Mouse (Mus musculus) limb, embryonic 12.5 days (tissue): ENCODE measurements around the gene Ypel2. TPM values are rescaled to one million over a fixed set of nuclear protein-coding genes. Genes with fewer than 3 reads are reported as not detected.
"Not testable (repeated sequence)": the region's sequence is repeated elsewhere in the genome, so short reads cannot be mapped to it uniquely, and the experiment has no call there.

ENCODE experiments used
- ATAC-seq: fragments of 200-750 bp; cut with Nextera tagmentation; 2 replicates; pipeline ENCODE4 v1.8.0; 2017; ENCODE audit warnings: low read depth, moderate TSS enrichment; ENCODE audit not compliant: insufficient number of reproducible peaks, insufficient read depth, low FRiP score, low TSS enrichment
- H3K27ac ChIP-seq: fragments of 300-500 bp; sonication (generic); 2 replicates; pipeline ENCODE4 v1.5.1; 2016; ENCODE audit warnings: mild to moderate bottlenecking, moderate library complexity
- H3K27me3 ChIP-seq: fragments of 300-500 bp; sonication (generic); 2 replicates; pipeline ENCODE4 v1.6.1; 2016; ENCODE audit warnings: mild to moderate bottlenecking, moderate library complexity
- H3K36me3 ChIP-seq: fragments of 300-500 bp; sonication (generic); 2 replicates; pipeline ENCODE4 v1.6.1; 2016; ENCODE audit warnings: mild to moderate bottlenecking, moderate library complexity
- H3K4me1 ChIP-seq: fragments of 300-500 bp; sonication (generic); replicated peaks from 2 replicates; pipeline ENCODE4 v1.6.1; 2016
- H3K4me2 ChIP-seq: fragments of 300-500 bp; sonication (generic); 2 replicates; pipeline ENCODE4 v1.6.1; 2016; ENCODE audit warnings: mild to moderate bottlenecking, moderate library complexity
- H3K4me3 ChIP-seq: fragments of 300-500 bp; sonication (generic); replicated peaks from 2 replicates; pipeline ENCODE4 v1.5.1; 2016; ENCODE audit warnings: mild to moderate bottlenecking
- H3K9ac ChIP-seq: fragments of 300-500 bp; sonication (generic); replicated peaks from 2 replicates; pipeline ENCODE4 v1.6.1; 2016; ENCODE audit warnings: mild to moderate bottlenecking, moderate library complexity
- H3K9me3 ChIP-seq: fragments of 300-500 bp; sonication (generic); 2 replicates; pipeline ENCODE4 v1.6.1; 2016; ENCODE audit warnings: mild to moderate bottlenecking, moderate library complexity
- WGBS: fragments of 180-500 bp; shearing (Covaris S2); methylation state at CpG from one replicate; pipeline ENCODE4 v1.1.7; 2016; 5-methylcytosine and 5-hydroxymethylcytosine counted together
- polyA plus RNA-seq: library from polyadenylated mRNA; unstranded; fragments of >200 nt; fragmentation: Nextera tagmentation; extraction: Ambion mirVana; gene quantifications from 2 replicates; pipeline ENCODE4 v1.2.1, GENCODE M21; 2016

Ypel2 gene
- 9.8 and 10.5 TPM in 2 replicates for polyA plus RNA-seq

- peak; percentile 99 for ATAC-seq
- H3K27me3 ChIP-seq, result no peaks in the 10 kb centered on the region
- H3K9ac ChIP-seq, result peak within 1 kb of the TSS; percentile 90
- H3K4me3 ChIP-seq, result peak within 1 kb of the TSS; percentile 96
- H3K36me3 ChIP-seq, result no peaks in the 10 kb centered on the region
- H3K4me1 ChIP-seq, result peaks cover 35% of the 10 kb centered on the region
- WGBS, result under 1% methylated on average over 96 of the region's 96 CpGs
- H3K9me3 ChIP-seq, result no peaks in the 10 kb centered on the region
- H3K27ac ChIP-seq, result peak within 1 kb of the TSS; percentile 94
- peak within 1 kb of the TSS; percentile 85 for H3K4me2 ChIP-seq
These were observed at the start of gene Ypel2 for GRCm38 (mm10) chr11:86993041-86994037. Gene Ypel2 (minus strand): TSS chr11:86993707.

- Histone ChIP-seq H3K27me3 (no peaks in the 10 kb centered on the region), H3K4me2 (no peak overlapping the region), H3K4me3 (no peak overlapping the region), H3K9ac (no peak overlapping the region), H3K27ac (no peak overlapping the region), H3K36me3 (peaks cover 64% of the 10 kb centered on the region), H3K9me3 (no peaks in the 10 kb centered on the region), H3K4me1 (no peaks in the 10 kb centered on the region)
- WGBS, result 90% methylated on average over 3 of the region's 3 CpGs
- no peak for ATAC-seq
These were observed 49.5 kb upstream of the Ypel2 start for GRCm38 (mm10) chr11:87043052-87043451.

- 82% methylated on average over 9 of the region's 9 CpGs for WGBS
- no peaks in the 10 kb centered on the region for H3K9me3 ChIP-seq
- no peak for ATAC-seq
- no peaks in the 10 kb centered on the region for H3K27me3 ChIP-seq
- H3K4me1 ChIP-seq, result no peaks in the 10 kb centered on the region
- no peak overlapping the region for H3K9ac ChIP-seq
- no peak overlapping the region for H3K4me3 ChIP-seq
- H3K36me3 ChIP-seq, result peaks cover 66% of the 10 kb centered on the region
- H3K27ac ChIP-seq, result no peak overlapping the region
- H3K4me2 ChIP-seq, result no peak overlapping the region
These were observed 45.9 kb upstream of the Ypel2 start for GRCm38 (mm10) chr11:87039307-87039963.

- peaks cover 48% of the 10 kb centered on the region for H3K36me3 ChIP-seq
- ATAC-seq, result no peak
- no peaks in the 10 kb centered on the region for H3K4me1 ChIP-seq
These were observed 42.7 kb upstream of the Ypel2 start for GRCm38 (mm10) chr11:87036180-87036579.

GRCm38 (mm10) chr11:87028212-87028611 is 34.7 kb upstream of the Ypel2 start:
- Histone ChIP-seq H3K4me2 (no peak overlapping the region), H3K27ac (no peak overlapping the region), H3K4me1 (no peaks in the 10 kb centered on the region), H3K9me3 (no peaks in the 10 kb centered on the region), H3K36me3 (peaks cover 3% of the 10 kb centered on the region), H3K4me3 (no peak overlapping the region), H3K9ac (no peak overlapping the region), H3K27me3 (no peaks in the 10 kb centered on the region)
- WGBS, result 93% methylated on average over 3 of the region's 3 CpGs
- no peak for ATAC-seq

More at GRCm38 (mm10) chr11:87036180-87036579, 42.7 kb upstream of the Ypel2 start:
- H3K27me3 ChIP-seq, result no peaks in the 10 kb centered on the region
- no peak overlapping the region for H3K27ac ChIP-seq
- H3K4me2 ChIP-seq, result no peak overlapping the region
- H3K4me3 ChIP-seq, result no peak overlapping the region
- 67% methylated on average over 4 of the region's 4 CpGs for WGBS
- H3K9me3 ChIP-seq, result no peaks in the 10 kb centered on the region
- no peak overlapping the region for H3K9ac ChIP-seq

- WGBS, result 78% methylated on average over 9 of the region's 9 CpGs
- Histone ChIP-seq H3K27ac (no peak overlapping the region), H3K4me3 (no peak overlapping the region), H3K4me2 (no peak overlapping the region), H3K4me1 (no peaks in the 10 kb centered on the region), H3K27me3 (no peaks in the 10 kb centered on the region), H3K9me3 (no peaks in the 10 kb centered on the region), H3K36me3 (no peaks in the 10 kb centered on the region), H3K9ac (no peak overlapping the region)
- no peak for ATAC-seq
These were observed 32.8 kb upstream of the Ypel2 start for GRCm38 (mm10) chr11:87026096-87026875.

- Histone ChIP-seq H3K4me1 (no peaks in the 10 kb centered on the region), H3K4me3 (no peak overlapping the region), H3K4me2 (no peak overlapping the region), H3K36me3 (no peaks in the 10 kb centered on the region), H3K9me3 (no peaks in the 10 kb centered on the region; the same call in 1 of the 2 replicates), H3K9ac (no peak overlapping the region), H3K27me3 (no peaks in the 10 kb centered on the region), H3K27ac (no peak overlapping the region)
- no peak for ATAC-seq
- WGBS, result 77% methylated on average over 3 of the region's 3 CpGs
These were observed 31.8 kb upstream of the Ypel2 start for GRCm38 (mm10) chr11:87025351-87025750.

- ATAC-seq, H3K4me2 ChIP-seq: not testable (repeated sequence)
- WGBS, result 66% methylated on average over 8 of the region's 8 CpGs
These were observed 29.7 kb upstream of the Ypel2 start for GRCm38 (mm10) chr11:87023240-87023639.

GRCm38 (mm10) chr11:87022765-87023164 is 29.3 kb upstream of the Ypel2 start:
- Histone ChIP-seq H3K27me3 (no peaks in the 10 kb centered on the region), H3K4me3 (no peak overlapping the region), H3K4me2 (no peak overlapping the region), H3K9ac (no peak overlapping the region), H3K27ac (no peak overlapping the region), H3K36me3 (no peaks in the 10 kb centered on the region), H3K9me3 (no peaks in the 10 kb centered on the region; the same call in 1 of the 2 replicates), H3K4me1 (0 out of 2 replicates have a peak, but pooled peaks cover 7% of the 10 kb centered on the region)
- ATAC-seq, result no peak
- 72% methylated on average over 4 of the region's 4 CpGs for WGBS

More at GRCm38 (mm10) chr11:87023240-87023639, 29.7 kb upstream of the Ypel2 start:
- not testable (repeated sequence) for H3K27ac ChIP-seq, H3K4me3 ChIP-seq, H3K9me3 ChIP-seq, H3K27me3 ChIP-seq, H3K36me3 ChIP-seq, H3K4me1 ChIP-seq, H3K9ac ChIP-seq

- no peaks in the 10 kb centered on the region for H3K36me3 ChIP-seq
- no peak; the same call in 1 of the 2 replicates for ATAC-seq
- H3K4me3 ChIP-seq, result no peak overlapping the region
- no peaks in the 10 kb centered on the region; the same call in 1 of the 2 replicates for H3K9me3 ChIP-seq
- no peak overlapping the region for H3K9ac ChIP-seq
- H3K4me2 ChIP-seq, result no peak overlapping the region
- no peaks in the 10 kb centered on the region for H3K27me3 ChIP-seq
- 0 out of 2 replicates have a peak, but pooled peaks cover 8% of the 10 kb centered on the region for H3K4me1 ChIP-seq
- no peak overlapping the region for H3K27ac ChIP-seq
These were observed 28.0 kb upstream of the Ypel2 start for GRCm38 (mm10) chr11:87021551-87021950.
